Mouse (Mus musculus): ENCODE results near the gene Slc12a7.

GRCm38 (mm10) chr13:73723081-73723668 is 9.7 kb upstream of the Slc12a7 start:
- TF ChIP-seq POLR2A (IDR thresholded peaks at IDR 0.05; ENCODE audit: control insufficient read depth, extremely low read depth, insufficient read depth, low read length, poor library complexity) (no peak), CTCF (IDR thresholded peaks at IDR 0.05; ENCODE audit: borderline replicate concordance, control insufficient read depth, extremely low read depth, insufficient read depth, low read length, poor library complexity) (no peak)

Data from thymus, adult 2 months (tissue).